ENCODE assay signal across 27 mouse cellular contexts in the genomic region with DNA sequence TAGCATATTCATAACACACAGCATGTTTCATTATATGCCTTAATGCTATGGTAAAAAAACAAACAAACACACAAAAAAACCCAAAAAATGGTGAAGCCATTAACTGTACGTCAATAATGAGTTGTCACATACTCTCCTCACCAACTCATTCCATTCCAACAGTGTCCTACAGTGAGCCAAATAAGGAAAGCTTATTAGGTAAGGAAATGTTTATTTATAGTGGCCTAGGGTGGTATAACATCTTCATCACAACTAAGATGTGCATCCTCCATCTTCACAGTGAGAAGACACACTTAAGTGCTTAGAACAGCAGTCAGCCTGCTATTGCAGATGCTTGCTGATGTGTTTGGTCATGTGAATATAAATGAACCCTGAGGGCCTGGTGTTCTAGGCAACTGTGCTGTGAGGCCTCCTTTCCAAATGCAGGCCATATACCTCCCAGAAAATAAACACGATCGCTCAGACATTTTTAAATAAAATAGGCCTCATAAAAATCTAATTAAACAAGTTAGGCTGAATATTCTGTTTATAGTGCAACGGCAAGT.
DNase-seq lines count a peak whose midpoint lies in the region; ATAC-seq lines count a peak whose summit lies in the region.
"Had no signal": no experiment of that assay in that cellular context is flagged by ENCODE, and none has a peak within 500 bp of the region (broad histone marks: within the 10 kb centered on the region; RNA-seq: fewer than 3 reads in every experiment).

No protein-coding gene starts in this region.

- no peaks in the 10 kb centered on the region for H3K27me3 ChIP-seq in hindbrain, embryonic 14.5 days (ENCODE audit: control insufficient read depth, insufficient read depth, low read length)
- H3K27me3 ChIP-seq in hindbrain, embryonic 13.5 days = no peaks in the 10 kb centered on the region
- no peaks in the 10 kb centered on the region for H3K27me3 ChIP-seq in midbrain, embryonic 15.5 days (replicated peaks)
- H3K27me3 ChIP-seq in midbrain, embryonic 11.5 days (ENCODE audit: control insufficient read depth, insufficient read depth, low read length) = no peaks in the 10 kb centered on the region
- H3K27me3 ChIP-seq in neural tube, embryonic 14.5 days (ENCODE audit: control insufficient read depth, insufficient read depth, low read length) = no peaks in the 10 kb centered on the region
- H3K27me3 ChIP-seq: CH12.LX; embryonic facial prominence, embryonic 13.5 days; hindbrain, embryonic 12.5 days; Patski had no signal

- no peak overlapping the region for H3K27ac ChIP-seq in hindbrain, embryonic 14.5 days
- H3K27ac ChIP-seq in hindbrain, embryonic 13.5 days = no peak overlapping the region
- H3K27ac ChIP-seq in midbrain, embryonic 15.5 days = no peak overlapping the region
- H3K27ac ChIP-seq in midbrain, embryonic 11.5 days (ENCODE audit: low read depth, low read length) = no peak overlapping the region
- no peak overlapping the region for H3K27ac ChIP-seq in neural tube, embryonic 14.5 days (ENCODE audit: low read depth, low read length)
- H3K27ac ChIP-seq: embryonic facial prominence, embryonic 10.5 days; embryonic facial prominence, embryonic 13.5 days; gastrocnemius, adult 2 months; hindbrain, embryonic 12.5 days; hindbrain, postnatal 0 days had no signal

- 87% methylated on average over 4 of the region's 4 CpGs for WGBS in hindbrain, embryonic 14.5 days
- 84% methylated on average over 4 of the region's 4 CpGs for WGBS in hindbrain, embryonic 13.5 days
- WGBS in midbrain, embryonic 15.5 days = 88% methylated on average over 4 of the region's 4 CpGs
- WGBS in midbrain, embryonic 11.5 days = 88% methylated on average over 4 of the region's 4 CpGs
- WGBS in neural tube, embryonic 14.5 days = 74% methylated on average over 4 of the region's 4 CpGs

- ATAC-seq in hindbrain, embryonic 14.5 days (ENCODE audit: low FRiP score) = peak; percentile 31; the same call in 1 of the 2 replicates
- ATAC-seq in hindbrain, embryonic 13.5 days (ENCODE audit: low FRiP score) = no peak
- 0 out of 2 replicates have a peak, but pooled peaks have one; percentile 39 for ATAC-seq in midbrain, embryonic 15.5 days (replicated peaks)
- no peak for ATAC-seq in midbrain, embryonic 11.5 days (ENCODE audit: low FRiP score)
- peak; percentile 54; the same call in 1 of the 2 replicates for ATAC-seq in neural tube, embryonic 14.5 days (ENCODE audit: low read depth)
- ATAC-seq: hindbrain, postnatal 0 days; Patski had no signal

- DNase-seq in hindbrain, embryonic 14.5 days (ENCODE audit: low spot score) = no peak
- no peak for DNase-seq in midbrain, embryonic 11.5 days (ENCODE audit: low spot score, missing footprints)
- DNase-seq in retina, embryonic 14.5 days (ENCODE audit: low spot score) = peak; percentile 22
- no peak for DNase-seq in cerebellum, adult 11-12 months
- DNase-seq: adrenal gland, postnatal 10 days; B cell, adult 2 months; cerebellum, adult 11 months; cerebellum, adult 8-10 months; cerebellum, postnatal 10 days; cerebellum, postnatal 36 days; embryo, embryonic 11 days; forebrain, postnatal 0 days; gastrocnemius, adult 2 months; gastrocnemius, postnatal 14 days; heart, adult 11 months had no signal

- H3K36me3 ChIP-seq in hindbrain, embryonic 14.5 days (replicated peaks; ENCODE audit: control insufficient read depth, insufficient read depth) = no peaks in the 10 kb centered on the region
- H3K36me3 ChIP-seq in hindbrain, embryonic 13.5 days = no peaks in the 10 kb centered on the region
- H3K36me3 ChIP-seq in midbrain, embryonic 15.5 days (replicated peaks) = no peaks in the 10 kb centered on the region
- H3K36me3 ChIP-seq in midbrain, embryonic 11.5 days (ENCODE audit: control insufficient read depth, insufficient read depth, low read length) = no peaks in the 10 kb centered on the region
- no peaks in the 10 kb centered on the region for H3K36me3 ChIP-seq in neural tube, embryonic 14.5 days (ENCODE audit: control insufficient read depth, insufficient read depth, low read length)
- H3K36me3 ChIP-seq: embryonic facial prominence, embryonic 10.5 days; embryonic facial prominence, embryonic 13.5 days; G1E; hindbrain, embryonic 12.5 days had no signal

- no peak overlapping the region for H3K4me2 ChIP-seq in hindbrain, embryonic 14.5 days (replicated peaks)
- H3K4me2 ChIP-seq in hindbrain, embryonic 13.5 days = no peak overlapping the region
- no peak overlapping the region for H3K4me2 ChIP-seq in midbrain, embryonic 15.5 days
- H3K4me2 ChIP-seq in midbrain, embryonic 11.5 days = no peak overlapping the region
- no peak overlapping the region for H3K4me2 ChIP-seq in neural tube, embryonic 14.5 days (ENCODE audit: low read depth, low read length)
- H3K4me2 ChIP-seq: embryonic facial prominence, embryonic 13.5 days; heart, embryonic 11.5 days; hindbrain, embryonic 12.5 days had no signal

- no peaks in the 10 kb centered on the region for H3K4me1 ChIP-seq in hindbrain, embryonic 14.5 days (replicated peaks; ENCODE audit: control insufficient read depth, insufficient read depth, low read length)
- H3K4me1 ChIP-seq in hindbrain, embryonic 13.5 days (replicated peaks) = no peaks in the 10 kb centered on the region
- H3K4me1 ChIP-seq in midbrain, embryonic 15.5 days = no peaks in the 10 kb centered on the region
- no peaks in the 10 kb centered on the region for H3K4me1 ChIP-seq in midbrain, embryonic 11.5 days (ENCODE audit: control insufficient read depth, insufficient read depth, low read length)
- no peaks in the 10 kb centered on the region for H3K4me1 ChIP-seq in neural tube, embryonic 14.5 days (ENCODE audit: control insufficient read depth, insufficient read depth, low read length)
- H3K4me1 ChIP-seq: embryonic facial prominence, embryonic 10.5 days; embryonic facial prominence, embryonic 13.5 days; hindbrain, embryonic 12.5 days had no signal

- H3K4me3 ChIP-seq in hindbrain, embryonic 14.5 days (replicated peaks; ENCODE audit: low read length) = no peak overlapping the region
- H3K4me3 ChIP-seq in hindbrain, embryonic 13.5 days = no peak overlapping the region
- H3K4me3 ChIP-seq in midbrain, embryonic 15.5 days = no peak overlapping the region
- no peak overlapping the region for H3K4me3 ChIP-seq in midbrain, embryonic 11.5 days (ENCODE audit: low read depth, low read length)
- H3K4me3 ChIP-seq in neural tube, embryonic 14.5 days (ENCODE audit: low read depth, low read length) = no peak overlapping the region
- H3K4me3 ChIP-seq: embryonic facial prominence, embryonic 10.5 days; embryonic facial prominence, embryonic 13.5 days; erythroblast, embryonic 14.5 days; gastrocnemius, adult 2 months; hindbrain, embryonic 12.5 days had no signal

- no peaks in the 10 kb centered on the region for H3K9me3 ChIP-seq in hindbrain, embryonic 14.5 days (ENCODE audit: control insufficient read depth, low read length)
- H3K9me3 ChIP-seq in hindbrain, embryonic 13.5 days = no peaks in the 10 kb centered on the region
- H3K9me3 ChIP-seq in midbrain, embryonic 15.5 days = no peaks in the 10 kb centered on the region
- no peaks in the 10 kb centered on the region for H3K9me3 ChIP-seq in midbrain, embryonic 11.5 days (ENCODE audit: control insufficient read depth, low read length)
- H3K9me3 ChIP-seq in neural tube, embryonic 14.5 days (ENCODE audit: control insufficient read depth, low read length) = no peaks in the 10 kb centered on the region
- H3K9me3 ChIP-seq: embryonic facial prominence, embryonic 10.5 days; embryonic facial prominence, embryonic 13.5 days; G1E; hindbrain, embryonic 12.5 days had no signal

- no peak overlapping the region for H3K9ac ChIP-seq in hindbrain, embryonic 14.5 days
- no peak overlapping the region for H3K9ac ChIP-seq in hindbrain, embryonic 13.5 days
- H3K9ac ChIP-seq in midbrain, embryonic 15.5 days = no peak overlapping the region
- no peak overlapping the region for H3K9ac ChIP-seq in midbrain, embryonic 11.5 days (ENCODE audit: low read length)
- H3K9ac ChIP-seq in neural tube, embryonic 14.5 days (replicated peaks; ENCODE audit: low read depth, low read length) = no peak overlapping the region
- H3K9ac ChIP-seq: embryonic facial prominence, embryonic 13.5 days; forebrain, postnatal 0 days; hindbrain, embryonic 12.5 days had no signal

Comparison
In these comparisons a context has a peak if more than half of its experiments do, and no peak if none do; other contexts are left out.
1. ATAC-seq: peak in hindbrain, embryonic 14.5 days (single experiment), midbrain, embryonic 15.5 days (single experiment) and neural tube, embryonic 14.5 days (single experiment); none in hindbrain, embryonic 13.5 days (single experiment) and midbrain, embryonic 11.5 days (single experiment).